Mouse (Mus musculus) bone marrow, adult 2 months (tissue): ENCODE results near the gene Dusp3.

ENCODE experiments used
- CTCF ChIP-seq: fragments of 200-500 bp; IDR thresholded peaks from 2 replicates; pipeline ENCODE4 v1.5.1; 2011; ENCODE audit warnings: low read length, control low read depth; ENCODE audit not compliant: control insufficient read depth, insufficient read depth
- POLR2A ChIP-seq: fragments of 200-500 bp; IDR thresholded peaks from 2 replicates; pipeline ENCODE4 v1.6.1; 2011; ENCODE audit warnings: low read depth, mild to moderate bottlenecking, control low read depth, low read length, borderline replicate concordance; ENCODE audit not compliant: control insufficient read depth

DNA sequence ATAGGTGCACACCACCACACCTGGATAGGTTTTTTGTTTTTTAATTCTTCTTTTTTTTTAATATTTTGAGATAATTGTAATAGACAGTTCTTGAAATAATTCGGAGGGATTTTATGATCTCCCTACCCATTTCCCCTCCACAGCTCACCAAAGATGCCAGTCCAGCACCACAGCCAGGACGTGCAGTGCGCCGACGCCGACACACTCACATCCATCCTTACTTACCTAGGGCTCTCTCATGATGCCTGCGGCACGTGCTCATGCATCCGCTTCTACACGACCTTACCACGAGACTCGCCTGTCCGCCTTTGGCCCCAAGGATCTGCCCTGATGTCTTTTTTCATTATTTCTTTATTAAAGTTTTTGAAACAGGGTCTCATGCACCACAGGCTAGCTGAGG lies 17.0 kb downstream of the Dusp3 start:
- TF ChIP-seq CTCF (no peak), POLR2A (no peak)
